Mouse (Mus musculus): Measurements from ENCODE around the gene Gm11549. TPM values are rescaled to one million over a fixed set of nuclear protein-coding genes. Genes with fewer than 3 reads are reported as not detected.

Gm11549 gene
- polyA plus RNA-seq, 1 experiment: 0.09 TPM

GRCm38 (mm10) chr3:36551851-36552384, 30.3 kb upstream of the Gm11549 start:
- no peaks in the 10 kb centered on the region for H3K27me3 ChIP-seq (ENCODE audit: control insufficient read depth, insufficient read depth, low read length)
- 16% methylated on average over 12 of the region's 12 CpGs for WGBS
- TF ChIP-seq CTCF (IDR thresholded peaks at IDR 0.05; ENCODE audit: extremely low read depth, insufficient read length, insufficient replicate concordance, low read depth, low read length) (no peak), POLR2A (IDR thresholded peaks at IDR 0.05; ENCODE audit: low read depth, low read length) (no peak)
- no peak overlapping the region for H3K27ac ChIP-seq (ENCODE audit: insufficient read depth, low read depth, low read length)
- H3K36me3 ChIP-seq (ENCODE audit: control insufficient read depth, insufficient read depth, low read length): peaks cover 21% of the 10 kb centered on the region
- peak overlapping the region; percentile 96 for H3K4me3 ChIP-seq (ENCODE audit: low read depth, low read length)
- peaks cover 5% of the 10 kb centered on the region for H3K4me1 ChIP-seq (ENCODE audit: control insufficient read depth, insufficient read depth, insufficient read length, low read length)

- H3K4me1 ChIP-seq (ENCODE audit: control insufficient read depth, insufficient read depth, insufficient read length, low read length): peaks cover 5% of the 10 kb centered on the region
- no peak overlapping the region for H3K27ac ChIP-seq (ENCODE audit: insufficient read depth, low read depth, low read length)
- H3K27me3 ChIP-seq (ENCODE audit: control insufficient read depth, insufficient read depth, low read length): no peaks in the 10 kb centered on the region
- TF ChIP-seq CTCF (IDR thresholded peaks at IDR 0.05; ENCODE audit: extremely low read depth, insufficient read length, insufficient replicate concordance, low read depth, low read length) (no peak), POLR2A (IDR thresholded peaks at IDR 0.05; ENCODE audit: low read depth, low read length) (no peak)
- WGBS: 46% methylated on average over 9 of the region's 9 CpGs
- peaks cover 18% of the 10 kb centered on the region for H3K36me3 ChIP-seq (ENCODE audit: control insufficient read depth, insufficient read depth, low read length)
- no peak overlapping the region for H3K4me3 ChIP-seq (ENCODE audit: low read depth, low read length)
Measured at GRCm38 (mm10) chr3:36551343-36551742, 29.7 kb upstream of the Gm11549 start.

GRCm38 (mm10) chr3:36544961-36545360, 23.3 kb upstream of the Gm11549 start:
- Histone ChIP-seq H3K36me3 (ENCODE audit: control insufficient read depth, insufficient read depth, low read length) (no peaks in the 10 kb centered on the region), H3K27ac (ENCODE audit: insufficient read depth, low read depth, low read length) (no peak overlapping the region), H3K27me3 (ENCODE audit: control insufficient read depth, insufficient read depth, low read length) (no peaks in the 10 kb centered on the region), H3K4me3 (ENCODE audit: low read depth, low read length) (no peak overlapping the region), H3K4me1 (ENCODE audit: control insufficient read depth, insufficient read depth, insufficient read length, low read length) (no peaks in the 10 kb centered on the region)
- TF ChIP-seq CTCF (IDR thresholded peaks at IDR 0.05; ENCODE audit: extremely low read depth, insufficient read length, insufficient replicate concordance, low read depth, low read length): no peak
- TF ChIP-seq POLR2A (IDR thresholded peaks at IDR 0.05; ENCODE audit: low read depth, low read length): no peak
- WGBS: 84% methylated on average over 3 of the region's 3 CpGs

- TF ChIP-seq POLR2A (IDR thresholded peaks at IDR 0.05; ENCODE audit: low read depth, low read length) (no peak), CTCF (IDR thresholded peaks at IDR 0.05; ENCODE audit: extremely low read depth, insufficient read length, insufficient replicate concordance, low read depth, low read length) (no peak)
- WGBS: 86% methylated on average over 2 of the region's 2 CpGs
- Histone ChIP-seq H3K4me1 (ENCODE audit: control insufficient read depth, insufficient read depth, insufficient read length, low read length) (no peaks in the 10 kb centered on the region), H3K27me3 (ENCODE audit: control insufficient read depth, insufficient read depth, low read length) (no peaks in the 10 kb centered on the region), H3K36me3 (ENCODE audit: control insufficient read depth, insufficient read depth, low read length) (no peaks in the 10 kb centered on the region), H3K4me3 (ENCODE audit: low read depth, low read length) (no peak overlapping the region), H3K27ac (ENCODE audit: insufficient read depth, low read depth, low read length) (no peak overlapping the region)
Measured at GRCm38 (mm10) chr3:36541399-36541798, 19.8 kb upstream of the Gm11549 start.

- WGBS: 49% methylated on average over 2 of the region's 2 CpGs
- Histone ChIP-seq H3K36me3 (ENCODE audit: control insufficient read depth, insufficient read depth, low read length) (no peaks in the 10 kb centered on the region), H3K4me3 (ENCODE audit: low read depth, low read length) (no peak overlapping the region), H3K4me1 (ENCODE audit: control insufficient read depth, insufficient read depth, insufficient read length, low read length) (no peaks in the 10 kb centered on the region), H3K27me3 (ENCODE audit: control insufficient read depth, insufficient read depth, low read length) (no peaks in the 10 kb centered on the region), H3K27ac (ENCODE audit: insufficient read depth, low read depth, low read length) (no peak overlapping the region)
- TF ChIP-seq CTCF (IDR thresholded peaks at IDR 0.05; ENCODE audit: extremely low read depth, insufficient read length, insufficient replicate concordance, low read depth, low read length) (no peak), POLR2A (IDR thresholded peaks at IDR 0.05; ENCODE audit: low read depth, low read length) (no peak)
Measured at GRCm38 (mm10) chr3:36540756-36541155, 19.1 kb upstream of the Gm11549 start.

- Histone ChIP-seq H3K27me3 (ENCODE audit: control insufficient read depth, insufficient read depth, low read length) (no peaks in the 10 kb centered on the region), H3K36me3 (ENCODE audit: control insufficient read depth, insufficient read depth, low read length) (no peaks in the 10 kb centered on the region), H3K27ac (ENCODE audit: insufficient read depth, low read depth, low read length) (no peak overlapping the region), H3K4me3 (ENCODE audit: low read depth, low read length) (no peak overlapping the region), H3K4me1 (ENCODE audit: control insufficient read depth, insufficient read depth, insufficient read length, low read length) (peaks cover under 1% of the 10 kb centered on the region; the same call in 1 of the 2 replicates)
- TF ChIP-seq CTCF (IDR thresholded peaks at IDR 0.05; ENCODE audit: extremely low read depth, insufficient read length, insufficient replicate concordance, low read depth, low read length) (no peak), POLR2A (IDR thresholded peaks at IDR 0.05; ENCODE audit: low read depth, low read length) (no peak)
- WGBS: 76% methylated on average over 4 of the region's 4 CpGs
Measured at GRCm38 (mm10) chr3:36537701-36538470, 16.3 kb upstream of the Gm11549 start.

- 85% methylated on average over 12 of the region's 12 CpGs for WGBS
- no peak overlapping the region for H3K4me3 ChIP-seq (ENCODE audit: low read depth, low read length)
- TF ChIP-seq CTCF (IDR thresholded peaks at IDR 0.05; ENCODE audit: extremely low read depth, insufficient read length, insufficient replicate concordance, low read depth, low read length) (no peak), POLR2A (IDR thresholded peaks at IDR 0.05; ENCODE audit: low read depth, low read length) (no peak)
Measured at GRCm38 (mm10) chr3:36536041-36536440, 14.4 kb upstream of the Gm11549 start.

More at GRCm38 (mm10) chr3:36536041-36536440, 14.4 kb upstream of the Gm11549 start:
- no peaks in the 10 kb centered on the region for H3K27me3 ChIP-seq (ENCODE audit: control insufficient read depth, insufficient read depth, low read length)
- H3K36me3 ChIP-seq (ENCODE audit: control insufficient read depth, insufficient read depth, low read length): no peaks in the 10 kb centered on the region
- no peak overlapping the region for H3K27ac ChIP-seq (ENCODE audit: insufficient read depth, low read depth, low read length)
- peaks cover 3% of the 10 kb centered on the region; the same call in 1 of the 2 replicates for H3K4me1 ChIP-seq (ENCODE audit: control insufficient read depth, insufficient read depth, insufficient read length, low read length)
